ENCODE assay signal across 11 mouse cellular contexts in the genomic region with DNA sequence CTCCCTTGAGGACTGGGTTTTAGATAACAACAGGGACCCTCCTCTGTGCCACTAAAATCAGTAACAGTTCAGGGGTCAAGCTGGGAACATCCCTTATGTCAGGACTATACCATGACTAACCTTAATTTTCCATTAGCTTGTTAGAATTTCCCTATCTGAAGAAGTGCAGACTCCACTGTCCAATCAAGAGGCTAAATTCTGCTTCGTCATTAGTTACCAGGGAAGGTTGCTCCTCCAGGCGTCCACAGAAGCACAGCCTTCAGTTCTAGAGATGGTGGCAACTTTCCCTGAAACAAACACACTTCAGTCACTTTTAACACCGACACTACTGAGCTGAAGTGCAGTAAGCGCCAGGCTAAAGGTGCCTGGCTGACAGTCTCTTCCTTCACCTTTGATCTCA. TPM values are rescaled to one million over a fixed set of nuclear protein-coding genes. Genes with fewer than 3 reads are reported as not detected.
A peak's percentile ranks its signal among the peaks of the same experiment; 100 is the strongest.
DNase-seq lines count a peak whose midpoint lies in the region; ATAC-seq lines count a peak whose summit lies in the region.
"Had no signal": no experiment of that assay in that cellular context is flagged by ENCODE, and none has a peak within 500 bp of the region (broad histone marks: within the 10 kb centered on the region; RNA-seq: fewer than 3 reads in every experiment).

No protein-coding gene starts in this region.

- peak; percentile 97 for DNase-seq in heart, adult 11 months
- DNase-seq in heart, embryonic 10.5 days (ENCODE audit: low spot score) = no peak
- DNase-seq in c-Kit-positive CD71-positive TER-119-negative erythroid progenitor cells, embryonic 14.5 days (ENCODE audit: low read depth) = peak; percentile 59
- peak; percentile 54 to 72 for DNase-seq in kidney, postnatal 4 days
- DNase-seq in lung, postnatal 36 days = peak; percentile 94
- DNase-seq in telencephalon, adult 2 months (ENCODE audit: low read depth, low spot score) = peak; percentile 50

- peak; percentile 82 for ATAC-seq in CD4-positive, CD25-positive, alpha-beta regulatory T cell, adult 4 months
- peak; percentile 75 for ATAC-seq in granulocyte monocyte progenitor cell, adult 5-6 weeks (replicated peaks; ENCODE audit: poor library complexity, severe bottlenecking)
- ATAC-seq: Patski had no signal

- H3K27ac ChIP-seq in heart, embryonic 10.5 days = no peak overlapping the region
- H3K27ac ChIP-seq: heart, embryonic 15.5 days; stomach, embryonic 15.5 days had no signal

- H3K36me3 ChIP-seq in heart, embryonic 10.5 days = no peaks in the 10 kb centered on the region
- H3K36me3 ChIP-seq: heart, embryonic 15.5 days; stomach, embryonic 15.5 days had no signal

- H3K4me1 ChIP-seq in heart, embryonic 10.5 days = peaks cover 8% of the 10 kb centered on the region
- H3K4me1 ChIP-seq: stomach, embryonic 15.5 days had no signal

- H3K27me3 ChIP-seq in heart, embryonic 10.5 days (ENCODE audit: insufficient read depth, poor library complexity, severe bottlenecking) = peaks cover 5% of the 10 kb centered on the region; the same call in 1 of the 2 replicates
- H3K27me3 ChIP-seq: stomach, embryonic 15.5 days had no signal

- WGBS in heart, embryonic 10.5 days = 18% methylated on average over 4 of the region's 4 CpGs

- no peaks in the 10 kb centered on the region for H3K9me3 ChIP-seq in heart, embryonic 10.5 days
- H3K9me3 ChIP-seq: heart, embryonic 15.5 days; stomach, embryonic 15.5 days had no signal

- no peak overlapping the region for H3K4me3 ChIP-seq in heart, embryonic 10.5 days
- H3K4me3 ChIP-seq: heart, embryonic 15.5 days; stomach, embryonic 15.5 days had no signal

RNA-seq across cellular contexts. Expression of a gene that starts 0.9 kb away (rescaled TPM):
- polyA plus RNA-seq in heart, embryonic 10.5 days (2016; fragmentation: Nextera tagmentation; extraction: Ambion mirVana) = 1.4 TPM in 2 replicates
- polyA plus RNA-seq in CD4-positive, CD25-positive, alpha-beta regulatory T cell, adult 4 months (2017; shearing (Covaris generic)) = 10 to 100 TPM; 12.7 to 77.2 TPM
- total RNA-seq in granulocyte monocyte progenitor cell, adult 5-6 weeks (2014; fragmentation: Nextera tagmentation) = not detected in 2 replicates
- total RNA-seq in granulocyte monocyte progenitor cell, adult 5-6 weeks (2017) = 2.6 TPM in 2 replicates

RNA-seq across cellular contexts. Expression of a gene that starts 17.1 kb away (rescaled TPM):
- polyA plus RNA-seq in heart, embryonic 10.5 days (2016; fragmentation: Nextera tagmentation; extraction: Ambion mirVana) = 0.11 TPM in 1 of 2 replicates, not detected in the other
- polyA plus RNA-seq in CD4-positive, CD25-positive, alpha-beta regulatory T cell, adult 4 months (2017; shearing (Covaris generic)) = 100 to 1,000 TPM in 1 of 2 experiments, 10 to 100 TPM in 1; 11.3 to 101 TPM
- total RNA-seq in granulocyte monocyte progenitor cell, adult 5-6 weeks (2014; fragmentation: Nextera tagmentation) = 2.4 and 6.9 TPM in 2 replicates
- 2.4 and 4.8 TPM in 2 replicates for total RNA-seq in granulocyte monocyte progenitor cell, adult 5-6 weeks (2017)
- polyA plus RNA-seq: Patski had no signal

RNA-seq across cellular contexts. Expression of a gene that starts 20.7 kb away (rescaled TPM):
- polyA plus RNA-seq in heart, embryonic 10.5 days (2016; fragmentation: Nextera tagmentation; extraction: Ambion mirVana) = not detected in 2 replicates
- polyA plus RNA-seq in CD4-positive, CD25-positive, alpha-beta regulatory T cell, adult 4 months (2017; shearing (Covaris generic)) = under 1 TPM in 1 of 2 experiments, not detected in 1; 0.18 TPM
- total RNA-seq in granulocyte monocyte progenitor cell, adult 5-6 weeks (2014; fragmentation: Nextera tagmentation) = not detected in 2 replicates
- total RNA-seq in granulocyte monocyte progenitor cell, adult 5-6 weeks (2017) = not detected in 2 replicates
- polyA plus RNA-seq: heart, embryonic 15.5 days; Patski; stomach, embryonic 15.5 days had no signal

RNA-seq across cellular contexts. Expression of a gene that starts 47.3 kb away (rescaled TPM):
- polyA plus RNA-seq in heart, embryonic 10.5 days (2016; fragmentation: Nextera tagmentation; extraction: Ambion mirVana) = 13.2 and 14.6 TPM in 2 replicates
- 10 to 100 TPM in 1 of 2 experiments, 1 to 10 TPM in 1; 8.9 to 77.0 TPM for polyA plus RNA-seq in CD4-positive, CD25-positive, alpha-beta regulatory T cell, adult 4 months (2017; shearing (Covaris generic))
- 15.3 and 35.8 TPM in 2 replicates for total RNA-seq in granulocyte monocyte progenitor cell, adult 5-6 weeks (2014; fragmentation: Nextera tagmentation)
- 32.7 and 40.7 TPM in 2 replicates for total RNA-seq in granulocyte monocyte progenitor cell, adult 5-6 weeks (2017)

RNA-seq across cellular contexts. Expression of a gene that starts 49.9 kb away (rescaled TPM):
- 0.05 TPM in 1 of 2 replicates, not detected in the other for polyA plus RNA-seq in heart, embryonic 10.5 days (2016; fragmentation: Nextera tagmentation; extraction: Ambion mirVana)
- under 1 TPM in 1 of 2 experiments, not detected in 1; 0.23 TPM for polyA plus RNA-seq in CD4-positive, CD25-positive, alpha-beta regulatory T cell, adult 4 months (2017; shearing (Covaris generic))
- not detected in 2 replicates for total RNA-seq in granulocyte monocyte progenitor cell, adult 5-6 weeks (2014; fragmentation: Nextera tagmentation)
- total RNA-seq in granulocyte monocyte progenitor cell, adult 5-6 weeks (2017) = not detected in 2 replicates
- polyA plus RNA-seq: heart, embryonic 15.5 days; Patski had no signal

Comparison
In these comparisons a context has a peak if more than half of its experiments do, and no peak if none do; other contexts are left out.
1. RNA of a gene that starts 17.1 kb away (polyA plus RNA-seq): 11.3 to 101 TPM in CD4-positive, CD25-positive, alpha-beta regulatory T cell, adult 4 months; 0.11 TPM in heart, embryonic 10.5 days; every median in the first group is over 10 times any median in the second.